Mouse (Mus musculus) gastrocnemius, adult 8-10 months (tissue): ENCODE results near the gene Chga. TPM values are rescaled to one million over a fixed set of nuclear protein-coding genes. Genes with fewer than 3 reads are reported as not detected.

Source experiments
- DNase-seq, 2 experiments: peaks; one replicate each; pipeline ENCODE4 v3.0.0; 2022; ENCODE audit warnings: low spot score in 2 of 2
- total RNA-seq, 4 experiments: library from RNA; stranded (reverse); gene quantifications; 2 replicates each; pipeline ENCODE4 v1.2.4; 2022

The Chga gene
- not detected for total RNA-seq

DNA sequence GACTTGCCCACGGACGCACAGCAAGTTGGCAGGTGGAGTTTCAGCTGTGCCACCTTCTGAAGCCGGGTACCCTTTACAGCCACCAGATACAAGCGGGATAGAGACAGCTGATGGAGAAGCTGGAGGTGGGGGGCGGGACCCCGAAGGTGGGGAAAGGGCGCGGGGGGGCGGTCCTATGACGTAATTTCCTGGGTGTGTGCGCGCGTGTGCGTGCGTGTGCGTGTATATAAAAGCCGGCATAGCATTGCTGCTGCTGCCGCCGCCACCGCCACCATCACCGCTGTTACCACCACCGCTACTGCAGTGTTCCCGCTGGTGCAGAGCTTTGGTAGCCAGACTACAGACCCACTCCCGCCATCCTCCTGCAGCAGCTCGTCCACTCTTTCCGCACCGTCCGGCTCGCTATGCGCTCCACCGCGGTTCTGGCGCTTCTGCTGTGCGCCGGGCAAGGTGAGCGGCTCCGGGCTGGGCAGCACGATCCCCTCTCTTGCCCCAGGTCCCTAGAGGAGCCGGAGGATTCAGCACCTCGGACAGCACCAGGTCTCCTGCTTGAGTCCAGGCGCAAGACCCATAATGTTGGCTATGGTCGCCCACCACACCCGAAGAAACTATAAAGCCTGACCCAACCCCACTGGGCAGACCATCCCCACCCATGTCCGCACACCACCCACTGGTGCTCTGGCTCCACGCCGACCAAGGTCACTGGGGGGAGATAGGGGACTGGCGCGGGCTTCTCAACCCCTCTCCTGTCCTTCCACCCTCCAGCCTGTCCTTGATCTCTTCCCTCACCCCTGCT is at the start of gene Chga:
TSS of gene Chga (plus strand) at position 249 of the 796 bp plus-strand sequence.
- no peak for DNase-seq

DNA sequence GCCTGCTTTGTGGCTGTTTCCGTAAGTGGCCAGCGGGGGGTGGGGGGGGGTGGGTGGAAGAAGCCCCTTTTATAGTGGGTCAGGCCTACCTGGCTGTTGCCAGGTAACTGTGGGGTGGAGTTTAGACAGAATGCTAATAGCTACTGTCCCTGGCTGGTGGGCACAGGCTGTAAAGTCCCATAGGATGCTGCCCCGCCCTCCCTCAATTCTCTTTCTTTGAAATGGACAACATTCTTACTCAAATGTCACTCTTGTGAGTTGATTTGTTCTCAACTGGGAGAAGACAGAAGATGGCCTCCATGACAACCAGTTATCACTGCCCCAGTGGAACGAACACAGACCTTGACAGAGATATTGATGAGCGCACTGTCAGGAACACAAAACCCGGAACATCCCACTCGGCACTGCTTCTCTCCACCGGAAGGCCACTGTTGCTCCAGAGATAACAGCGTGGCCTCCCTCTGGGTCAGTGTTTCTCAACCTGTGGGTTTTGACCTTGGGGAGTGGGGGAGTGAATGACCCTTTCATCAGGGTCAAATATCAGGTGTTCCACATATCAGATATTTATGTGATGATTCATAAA is 49.5 kb upstream of the Chga start:
- DNase-seq, result no peak

DNA sequence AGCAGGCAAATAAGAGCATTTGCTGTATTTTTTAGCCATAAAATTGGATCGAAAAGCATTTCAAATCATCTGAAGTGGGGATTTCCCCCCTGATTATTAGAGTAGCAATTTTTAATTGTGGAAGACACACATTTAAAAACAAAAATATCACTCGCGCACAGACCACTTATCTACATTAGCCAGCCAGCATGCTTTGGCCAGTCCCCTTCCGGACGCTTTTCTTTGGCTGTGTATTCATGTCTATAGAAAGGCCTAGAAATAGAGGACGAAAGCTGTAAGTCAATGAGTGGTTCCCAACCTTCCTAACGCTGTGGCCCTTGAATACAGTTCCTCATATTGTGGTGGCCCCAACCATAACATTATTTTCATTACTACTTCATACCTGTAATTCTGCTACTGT is 48.8 kb upstream of the Chga start:
- DNase-seq, result no peak

DNA sequence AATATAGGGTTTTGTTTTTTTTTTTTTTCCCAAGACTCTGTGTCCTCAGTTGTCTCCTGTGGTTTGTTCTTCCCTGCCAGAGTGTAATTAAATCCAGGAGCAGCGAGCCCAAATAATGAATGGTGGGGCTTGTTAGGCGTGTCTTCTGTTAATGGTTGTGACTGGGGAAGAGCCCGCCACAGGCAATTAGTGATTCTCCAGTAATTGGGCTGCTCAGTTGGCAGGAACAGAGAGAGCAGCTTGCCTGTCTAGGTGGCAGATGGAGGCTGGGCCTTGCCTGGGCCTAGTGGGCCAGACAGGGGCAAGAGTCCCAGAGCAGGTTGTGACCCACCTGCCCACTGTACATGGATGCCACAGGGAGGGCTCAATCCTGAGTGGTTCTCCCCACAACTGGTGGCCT is 43.4 kb upstream of the Chga start:
- DNase-seq, result no peak

DNA sequence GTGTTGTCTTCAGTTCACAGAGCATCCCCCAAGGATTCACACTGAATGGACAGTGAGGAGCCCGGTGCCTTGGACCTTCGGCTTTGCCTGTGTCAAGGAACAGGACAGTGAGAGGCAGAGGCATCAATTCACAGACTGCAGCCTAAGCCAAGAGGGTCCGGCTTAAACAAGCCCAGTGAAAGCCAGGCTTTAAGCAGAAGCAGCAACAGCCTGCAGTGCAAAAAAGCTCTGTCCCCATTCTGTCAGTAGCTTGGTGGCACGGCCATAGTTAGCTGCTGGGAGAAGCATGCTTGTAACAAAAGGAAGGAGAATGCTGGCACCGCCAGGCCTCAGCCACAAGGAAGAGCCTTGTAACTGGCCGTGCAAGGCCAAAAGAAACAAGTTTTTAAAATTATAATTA is 40.6 kb upstream of the Chga start:
- no peak for DNase-seq

DNA sequence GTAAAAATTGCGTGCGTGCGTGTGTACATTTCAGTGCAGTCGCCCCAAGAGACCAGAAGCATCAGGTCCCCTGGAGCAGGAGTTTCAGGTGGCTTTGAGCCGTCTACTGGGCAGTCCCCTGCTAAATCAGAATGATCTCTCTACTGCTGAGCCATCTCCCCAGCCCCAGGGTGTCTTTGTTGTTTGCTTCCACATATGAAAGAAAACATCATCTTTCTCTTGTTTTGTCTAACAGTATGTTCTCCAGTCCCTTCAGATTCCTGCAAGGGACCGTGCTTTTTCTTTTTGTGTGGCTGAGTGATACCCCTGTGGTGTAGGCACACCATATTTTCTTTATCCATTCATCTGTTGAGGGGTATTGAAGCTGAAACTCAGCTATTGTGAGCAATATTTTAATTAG is 40.0 kb upstream of the Chga start:
- no peak for DNase-seq

DNA sequence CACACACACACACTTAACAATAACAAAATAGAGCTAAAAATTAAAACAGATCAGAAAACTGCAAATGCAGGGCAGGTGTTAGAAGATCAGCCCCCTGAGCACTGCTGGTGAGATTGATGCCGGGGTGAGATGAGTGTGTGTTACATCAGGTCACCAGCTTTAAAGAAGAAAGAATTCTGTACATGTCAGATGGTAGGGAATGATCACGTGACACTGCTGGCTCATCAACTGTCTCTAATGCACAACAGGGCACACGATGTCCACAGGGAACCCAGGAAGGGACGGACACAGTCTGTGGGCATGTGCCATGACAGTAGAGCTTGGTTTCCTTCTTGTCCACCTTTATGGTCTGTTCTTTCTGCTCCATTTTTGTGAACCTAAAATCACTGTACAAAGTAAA is 38.6 kb upstream of the Chga start:
- DNase-seq, result no peak

DNA sequence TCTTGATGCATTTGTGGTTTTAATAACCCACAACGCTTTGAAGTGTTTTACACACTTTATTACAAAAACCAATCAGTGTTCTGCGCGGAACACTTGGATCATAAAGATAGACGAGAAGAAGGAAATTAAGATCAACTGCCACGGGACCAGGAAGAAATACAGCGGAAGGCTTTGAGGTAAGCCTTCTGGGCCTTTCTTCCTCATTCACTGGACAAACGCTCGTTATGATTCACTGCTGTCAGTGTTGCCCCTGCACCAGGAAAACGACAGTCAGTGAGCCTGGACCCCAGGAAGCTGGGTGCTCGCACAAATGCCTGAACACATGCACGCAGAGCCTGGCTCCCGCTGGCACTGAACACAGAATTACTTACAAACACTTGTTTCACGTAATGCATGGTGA is 37.1 kb upstream of the Chga start:
- DNase-seq, result no peak

DNA sequence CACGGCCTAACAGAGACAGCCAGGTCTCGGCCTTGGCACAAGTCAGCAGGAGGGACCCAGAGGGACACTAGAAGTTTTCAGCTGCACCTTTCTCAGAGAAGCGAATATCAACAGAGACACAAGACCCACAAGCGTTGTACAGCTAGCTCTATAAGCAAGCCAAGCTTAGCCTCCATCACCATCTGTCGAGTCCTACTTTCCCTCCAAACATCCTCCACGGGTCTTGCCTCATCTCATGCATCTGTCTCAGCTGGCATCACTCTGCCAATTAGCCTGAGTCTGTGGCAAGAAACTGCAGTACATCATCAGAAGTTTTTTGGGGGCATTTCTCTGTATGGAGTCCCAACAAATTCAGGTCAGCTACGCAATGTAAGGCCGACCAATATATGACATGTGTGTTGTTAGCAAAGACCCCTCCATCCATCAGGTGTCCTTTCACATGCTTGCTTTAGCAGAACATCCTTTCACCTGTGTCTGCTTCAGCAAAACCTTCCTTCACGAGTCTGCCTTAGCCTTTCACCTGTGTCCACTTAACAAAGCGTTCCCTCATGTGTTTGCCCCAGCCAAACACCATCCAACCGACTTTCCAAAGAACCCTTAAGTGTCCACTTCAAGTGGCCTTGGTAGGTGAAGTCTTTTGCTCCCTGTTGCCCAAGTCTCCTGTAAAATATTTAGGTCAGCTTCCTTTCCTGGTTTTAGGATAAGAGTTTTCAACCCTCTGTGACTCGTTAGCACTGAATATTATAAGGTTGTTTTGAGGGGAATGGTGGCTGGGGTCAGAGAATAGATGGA is 34.6 kb upstream of the Chga start:
- no peak for DNase-seq

DNA sequence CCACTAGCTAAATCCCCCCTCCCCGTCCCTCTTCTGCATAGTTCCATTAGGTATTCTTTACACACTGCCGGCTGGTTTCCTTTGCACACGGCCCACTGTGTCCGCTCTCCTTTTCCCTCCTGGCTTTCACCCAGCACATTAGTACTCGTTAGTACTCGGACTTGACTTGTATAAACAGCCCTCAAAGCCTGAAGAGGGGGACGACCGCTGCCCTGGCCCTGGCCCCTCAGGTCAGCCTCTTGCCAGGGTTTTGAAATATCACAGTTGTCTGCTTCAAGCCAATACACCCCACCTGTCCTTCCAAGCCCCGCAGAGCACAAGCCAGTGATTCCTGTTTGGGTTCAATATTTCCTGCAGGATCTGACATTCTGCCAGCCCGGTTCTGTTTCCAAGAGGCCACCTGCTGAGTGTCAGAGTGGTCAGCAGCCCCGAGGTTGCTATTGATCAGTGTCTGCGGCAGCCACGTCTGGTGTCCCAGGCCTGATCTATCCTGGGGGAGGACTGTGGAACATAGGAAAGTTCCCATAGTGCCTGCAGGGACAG is 32.9 kb upstream of the Chga start:
- peak in 1 of 2 experiments; percentile 5 for DNase-seq

DNA sequence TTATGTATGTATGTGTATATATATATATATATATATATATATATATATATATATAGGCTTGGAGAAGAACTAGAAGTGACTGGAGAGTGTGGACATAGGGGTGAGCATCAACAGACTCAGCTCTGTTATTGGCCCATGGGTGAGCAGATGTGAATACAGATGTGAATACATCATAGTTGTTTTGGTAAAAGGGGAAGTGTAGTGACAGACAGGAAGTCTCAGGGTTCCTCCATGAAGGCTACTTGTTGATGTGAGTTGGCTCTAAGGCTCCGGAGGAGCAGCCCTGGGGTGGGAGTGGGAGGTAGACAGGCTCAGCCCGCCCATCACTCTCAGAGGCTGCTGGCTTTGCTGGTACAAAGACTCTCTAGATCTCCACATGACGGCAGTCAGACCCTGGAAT is 30.6 kb upstream of the Chga start:
- DNase-seq, result no peak

DNA sequence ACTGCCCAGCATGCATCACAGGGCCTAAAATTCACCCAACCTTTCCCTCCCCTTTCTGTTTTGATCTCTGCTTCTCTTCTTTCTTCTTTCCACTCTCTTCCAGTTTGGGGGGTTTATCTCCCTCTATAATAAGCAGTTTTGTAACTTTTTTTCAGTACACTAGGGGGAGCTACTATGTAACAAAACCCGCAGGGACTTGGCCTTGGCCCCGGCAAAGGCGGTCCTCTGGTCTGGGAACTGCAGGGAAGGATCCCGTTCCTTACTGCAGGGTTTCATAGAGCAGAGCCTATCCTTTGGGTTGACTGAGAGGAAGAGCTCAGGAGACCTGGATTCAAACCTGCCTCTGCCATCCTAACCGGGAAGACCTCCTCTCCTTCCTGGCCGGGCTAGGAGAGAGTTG is 30.0 kb upstream of the Chga start:
- no peak for DNase-seq

DNA sequence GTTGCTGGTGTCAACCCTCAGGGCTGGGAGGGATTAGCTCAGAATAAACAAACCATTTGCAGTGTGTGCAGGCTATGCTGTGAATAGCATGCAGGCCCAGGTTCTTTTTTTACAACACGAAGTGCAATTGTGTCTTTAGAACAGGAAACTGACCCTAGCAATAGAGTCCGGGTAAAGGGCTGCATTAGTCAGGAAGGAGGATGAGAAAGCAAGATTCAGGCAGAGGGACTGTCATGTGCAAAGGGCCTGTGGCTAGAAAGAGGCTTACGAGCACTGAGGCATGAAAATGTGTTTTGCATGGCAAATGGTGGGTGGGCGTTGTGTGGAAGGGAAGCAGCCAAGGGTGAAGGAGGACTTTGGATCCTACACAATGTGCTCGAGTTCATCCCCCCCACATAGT is 26.8 kb upstream of the Chga start:
- DNase-seq, result no peak

DNA sequence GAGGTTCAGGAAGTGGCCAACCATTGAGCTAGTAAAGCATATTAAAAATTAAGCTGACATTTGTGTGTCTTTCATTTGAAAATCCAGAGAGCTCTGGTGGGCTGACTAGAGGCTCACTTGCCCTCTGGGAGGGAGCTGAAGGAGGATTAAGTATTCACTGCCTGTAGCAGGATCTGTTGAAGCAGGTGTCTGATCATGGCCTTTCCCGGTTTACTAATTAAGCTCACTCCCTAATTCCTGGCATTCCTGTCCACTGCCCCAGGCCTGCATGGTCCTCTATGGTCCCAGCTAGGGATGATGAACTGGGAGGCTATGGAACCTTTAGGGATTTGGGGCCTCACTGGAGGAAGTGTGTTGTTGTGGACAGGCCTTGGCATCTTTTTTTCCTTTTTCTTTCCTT is 19.0 kb upstream of the Chga start:
- DNase-seq, result no peak

DNA sequence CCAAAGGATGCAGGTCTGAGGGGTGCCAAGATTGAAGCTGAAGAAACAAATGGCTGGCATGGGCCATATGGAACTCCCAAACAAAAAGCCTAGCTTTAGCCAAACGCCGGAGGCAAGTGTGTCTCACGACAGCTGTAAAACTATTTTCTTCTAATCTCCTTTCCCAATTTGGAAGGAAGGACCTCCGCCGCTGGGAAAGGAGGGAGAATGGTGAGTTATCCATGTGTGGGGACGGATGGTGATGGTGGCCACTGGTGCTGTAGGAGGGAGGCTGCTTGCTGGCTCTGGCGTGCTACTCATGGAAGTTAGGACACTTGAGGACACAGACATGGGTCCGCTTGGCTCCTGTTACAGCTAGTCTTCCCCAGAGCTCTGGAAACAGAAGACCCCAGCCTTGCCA is 14.5 kb upstream of the Chga start:
- no peak for DNase-seq

DNA sequence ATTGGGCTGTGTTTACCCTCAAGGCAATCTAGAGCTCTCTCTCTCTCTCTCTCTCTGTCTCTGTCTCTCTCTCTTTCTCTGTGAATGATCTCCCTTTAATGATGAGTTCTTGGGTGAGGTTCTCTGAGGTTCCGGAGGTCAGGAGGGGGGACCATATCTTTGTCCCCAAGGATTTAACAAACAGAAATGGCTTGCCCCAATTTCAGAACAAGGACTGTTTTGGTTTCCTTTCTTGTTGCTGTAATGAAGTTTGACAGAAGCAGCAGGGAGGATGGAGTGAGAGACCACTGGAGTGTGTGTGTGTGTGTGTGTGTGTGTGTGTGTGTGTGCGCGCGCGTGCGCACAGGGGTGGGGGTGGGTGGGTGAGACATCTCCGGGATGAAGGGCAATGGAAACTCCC is 13.6 kb upstream of the Chga start:
- DNase-seq, result no peak

DNA sequence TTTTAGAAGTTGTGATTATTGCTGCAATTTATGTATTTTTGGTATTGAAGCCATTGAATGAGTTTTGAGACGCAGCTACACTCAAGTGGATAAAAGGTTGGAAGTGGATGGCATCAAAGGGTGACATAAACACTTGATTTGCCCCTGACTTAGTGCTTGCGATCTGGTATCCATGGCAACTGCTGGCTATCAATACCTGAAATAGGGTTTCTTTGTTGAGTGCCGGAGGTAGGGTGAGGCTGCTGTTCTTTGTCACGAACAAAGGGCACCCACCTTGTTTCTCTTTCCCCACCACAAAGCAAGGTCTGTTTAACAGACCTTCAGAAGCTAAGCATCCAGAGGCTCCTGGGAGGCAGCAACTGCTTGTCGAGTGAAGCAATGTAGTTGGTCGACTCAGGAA is 9.6 kb upstream of the Chga start:
- DNase-seq, result no peak

DNA sequence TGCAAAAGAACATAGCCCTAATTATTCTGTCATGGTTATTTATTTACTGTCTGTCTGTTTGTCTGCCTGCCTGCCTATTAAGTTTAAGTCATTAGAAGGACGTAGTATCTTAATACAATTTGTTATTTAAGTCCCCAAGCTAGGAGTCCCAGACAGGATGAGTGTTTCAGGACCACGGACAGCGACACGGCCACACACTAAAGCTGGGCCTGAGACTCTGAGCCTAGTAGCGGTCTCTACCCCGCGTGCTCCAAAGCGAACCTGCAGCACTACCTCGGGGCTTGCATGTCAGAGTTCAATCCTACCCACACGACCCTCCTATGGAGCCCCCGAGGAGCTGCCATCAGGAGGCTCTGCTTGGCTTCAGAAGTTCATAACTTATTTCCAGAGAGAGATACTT is 4.2 kb upstream of the Chga start:
- peak in 1 of 2 experiments; percentile 18 for DNase-seq

DNA sequence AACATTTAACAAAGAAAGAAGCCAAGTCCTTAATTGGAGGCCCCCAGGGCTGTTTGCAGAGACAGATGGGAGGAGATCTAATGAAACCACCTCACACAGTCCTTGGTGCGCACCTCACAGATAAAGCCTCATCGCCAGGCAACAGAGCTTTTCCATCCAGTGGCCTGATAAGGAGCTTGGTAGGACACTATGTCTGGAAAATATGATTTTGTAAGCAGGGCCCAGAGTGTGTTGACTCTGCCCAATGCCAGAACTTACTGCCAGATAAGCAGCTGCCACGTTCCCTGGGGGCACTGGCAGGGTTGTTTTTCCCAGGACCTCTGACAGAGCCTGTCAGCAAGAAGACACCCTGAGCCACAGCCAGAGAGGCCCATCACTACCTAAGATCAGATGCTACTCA is 3.6 kb upstream of the Chga start:
- no peak for DNase-seq

DNA sequence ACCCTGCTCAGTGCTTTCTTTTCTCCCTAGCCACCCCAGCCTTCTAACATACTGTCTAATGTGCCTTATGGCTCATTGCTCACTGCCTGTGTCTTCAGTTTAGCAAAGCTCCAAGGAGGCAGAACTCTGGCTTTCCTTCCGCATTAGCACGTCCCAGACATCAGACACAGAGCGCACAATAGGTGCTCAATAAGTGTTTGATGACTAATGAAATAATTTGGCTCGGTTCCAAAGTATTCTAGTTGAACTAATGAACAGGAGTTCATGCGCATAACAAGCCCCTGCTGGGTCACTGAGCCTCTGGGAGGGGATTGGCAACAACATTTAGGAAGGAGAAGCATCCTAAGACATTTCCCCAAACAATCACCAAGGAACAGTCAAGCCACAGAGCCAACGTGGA is 2.8 kb upstream of the Chga start:
- no peak for DNase-seq

DNA sequence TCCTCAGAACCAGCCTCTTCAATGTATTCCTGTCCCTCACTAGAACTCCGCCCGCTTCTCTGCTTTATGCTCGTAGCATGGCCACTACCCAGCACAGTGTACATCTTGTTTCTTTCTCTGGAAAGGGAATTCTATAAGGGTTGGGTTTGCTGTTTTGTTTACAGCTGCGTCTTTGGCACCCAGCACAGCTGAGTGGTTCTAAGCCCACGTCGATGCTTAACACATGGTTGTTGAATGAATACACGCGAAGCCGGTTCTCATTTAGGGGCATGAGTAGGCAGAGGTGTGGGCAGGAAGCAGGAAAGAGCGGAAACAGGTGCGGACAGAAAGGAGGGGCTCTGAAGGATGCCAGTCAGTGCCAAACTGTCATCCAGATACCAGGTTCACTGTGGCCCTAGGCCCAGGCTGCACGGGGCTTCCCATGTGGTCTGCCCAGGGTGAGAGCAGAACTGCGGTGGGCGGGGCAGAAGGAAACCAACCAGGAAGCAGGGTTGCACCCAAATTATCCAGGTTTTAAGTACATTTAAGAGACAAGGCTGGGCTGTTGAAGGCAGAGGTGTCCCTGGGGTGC is 979 bp upstream of the Chga start:
- DNase-seq, result no peak

DNA sequence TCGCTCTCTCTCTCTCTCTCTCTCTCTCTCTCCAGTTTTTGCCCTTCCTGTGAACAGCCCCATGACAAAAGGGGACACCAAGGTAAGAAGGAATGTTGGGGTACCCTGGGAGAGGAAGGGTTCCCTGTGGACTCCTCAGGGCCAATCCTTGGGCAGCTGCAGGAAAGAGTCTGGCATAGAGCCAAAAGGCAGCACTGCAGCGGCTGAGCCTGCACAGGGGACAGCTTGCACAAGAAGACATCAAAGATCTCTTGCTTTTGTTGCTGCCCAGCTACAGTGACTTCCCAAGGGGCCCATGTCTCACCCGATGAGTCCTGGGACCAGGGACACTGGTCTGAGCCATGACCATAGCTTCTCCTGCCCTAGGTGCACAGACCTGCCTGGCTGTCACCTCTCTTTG is 1.1 kb downstream of the Chga start:
- no peak for DNase-seq
